Mouse (Mus musculus) E14TG2a.4 (cell line): Measurements from ENCODE around the gene Atp2b1.

Experiments
- CTCF ChIP-seq: conservative IDR thresholded peaks from 2 replicates; pipeline ENCODE4 v1.5.1; 2014; ENCODE audit warnings: low read length
- NANOG ChIP-seq: IDR thresholded peaks from 2 replicates; pipeline ENCODE4 v1.6.1; 2014; ENCODE audit warnings: borderline replicate concordance, low read length, mixed read lengths
- POU5F1 ChIP-seq: IDR thresholded peaks from 2 replicates; pipeline ENCODE4 v1.6.1; 2014; ENCODE audit warnings: low read length, borderline replicate concordance

DNA sequence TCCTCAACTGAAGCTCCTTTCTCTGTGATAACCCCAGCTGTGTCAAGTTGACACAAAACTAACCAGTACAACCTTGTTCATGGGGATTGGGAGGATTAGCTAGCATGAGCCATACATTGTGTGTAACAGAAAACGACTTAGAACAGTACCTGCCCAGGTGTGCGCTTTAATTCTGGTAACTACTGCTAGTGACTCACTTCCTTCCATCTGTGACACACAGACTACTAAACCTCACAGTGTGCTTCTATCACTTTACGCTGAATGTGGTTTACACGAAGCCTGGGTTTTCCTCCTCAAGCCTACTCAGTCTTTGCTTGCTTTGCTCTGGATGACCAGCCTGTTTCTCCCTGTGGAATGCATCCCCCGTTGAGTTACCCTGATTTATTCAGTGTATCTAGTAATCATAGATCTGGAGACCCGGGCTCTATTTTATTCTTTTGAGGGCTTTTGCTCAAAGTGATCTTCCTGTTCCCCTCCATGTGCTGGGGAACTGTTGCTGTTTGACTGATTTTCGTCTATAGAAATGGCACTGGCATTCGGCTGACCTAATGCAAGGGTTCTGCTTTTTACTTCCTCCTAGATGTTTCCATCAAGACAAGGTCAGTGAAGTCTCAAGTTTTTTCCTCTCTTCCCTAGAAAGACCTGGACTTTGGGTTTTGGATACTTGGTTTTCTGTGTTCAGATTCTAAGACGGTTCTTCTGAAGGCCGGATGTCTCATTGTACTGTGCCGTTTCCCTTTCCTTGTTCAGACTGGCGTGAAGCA is 40.2 kb downstream of the Atp2b1 start:
- TF ChIP-seq CTCF, result no peak
- TF ChIP-seq POU5F1, result no peak
- no peak for TF ChIP-seq NANOG
